Mouse (Mus musculus): Measurements from ENCODE around the gene Aars. TPM values are rescaled to one million over a fixed set of nuclear protein-coding genes. Genes with fewer than 3 reads are reported as not detected.
"Not testable (repeated sequence)": the region's sequence is repeated elsewhere in the genome, so short reads cannot be mapped to it uniquely, and the experiment has no call there.

Aars gene
- polyA plus RNA-seq, 2 experiments: 46.9 to 50.5 TPM

- ATAC-seq (ENCODE audit: low FRiP score, low read depth): no peak
- TF ChIP-seq POLR2A (IDR thresholded peaks at IDR 0.05; ENCODE audit: borderline replicate concordance, extremely low read depth, insufficient read depth, insufficient read length): no peak
- Histone ChIP-seq H3K4me1 (ENCODE audit: control insufficient read depth, insufficient read depth, low read length) (peaks cover 16% of the 10 kb centered on the region), H3K27ac (replicated peaks; ENCODE audit: low read depth, low read length) (no peak overlapping the region), H3K9me3 (ENCODE audit: control insufficient read depth, low read length) (no peaks in the 10 kb centered on the region), H3K9ac (ENCODE audit: low read depth, low read length, severe bottlenecking) (peak overlapping the region; percentile 57), H3K4me2 (replicated peaks; ENCODE audit: low read depth, low read length, severe bottlenecking) (peak overlapping the region; percentile 60), H3K36me3 (ENCODE audit: control insufficient read depth, insufficient read depth, low read length) (peaks cover 7% of the 10 kb centered on the region; the same call in 1 of the 2 replicates), H3K27me3 (ENCODE audit: control insufficient read depth, insufficient read depth, low read length) (no peaks in the 10 kb centered on the region), H3K4me3 (replicated peaks; ENCODE audit: low read length) (peak overlapping the region; percentile 61)
- no peak for DNase-seq (ENCODE audit: low spot score)
- under 1% methylated on average over 14 of the region's 14 CpGs for WGBS
Observed at GRCm38 (mm10) chr8:111061688-111062071, 28.7 kb downstream of the Aars start.

- peaks cover 7% of the 10 kb centered on the region; the same call in 1 of the 2 replicates for H3K36me3 ChIP-seq (ENCODE audit: control insufficient read depth, insufficient read depth, low read length)
- ATAC-seq (ENCODE audit: low FRiP score, low read depth): peak; percentile 95
- no peak for TF ChIP-seq POLR2A (IDR thresholded peaks at IDR 0.05; ENCODE audit: borderline replicate concordance, extremely low read depth, insufficient read depth, insufficient read length)
- peak; percentile 91 for DNase-seq (ENCODE audit: low spot score)
- no peaks in the 10 kb centered on the region for H3K27me3 ChIP-seq (ENCODE audit: control insufficient read depth, insufficient read depth, low read length)
- H3K9ac ChIP-seq (ENCODE audit: low read depth, low read length, severe bottlenecking): peak overlapping the region; percentile 57
- peak overlapping the region; percentile 61 for H3K4me3 ChIP-seq (replicated peaks; ENCODE audit: low read length)
- H3K9me3 ChIP-seq (ENCODE audit: control insufficient read depth, low read length): no peaks in the 10 kb centered on the region
- under 1% methylated on average over 27 of the region's 27 CpGs for WGBS
- peaks cover 14% of the 10 kb centered on the region for H3K4me1 ChIP-seq (ENCODE audit: control insufficient read depth, insufficient read depth, low read length)
- no peak overlapping the region for H3K27ac ChIP-seq (replicated peaks; ENCODE audit: low read depth, low read length)
- peak overlapping the region; percentile 60 for H3K4me2 ChIP-seq (replicated peaks; ENCODE audit: low read depth, low read length, severe bottlenecking)
Observed at GRCm38 (mm10) chr8:111062072-111062757, 29.3 kb downstream of the Aars start.

GRCm38 (mm10) chr8:111062893-111063292 is 29.9 kb downstream of the Aars start:
- DNase-seq (ENCODE audit: low spot score) (no peak), ATAC-seq (ENCODE audit: low FRiP score, low read depth) (no peak)
- Histone ChIP-seq H3K36me3 (ENCODE audit: control insufficient read depth, insufficient read depth, low read length) (peaks cover 4% of the 10 kb centered on the region; the same call in 1 of the 2 replicates), H3K9ac (ENCODE audit: low read depth, low read length, severe bottlenecking) (no peak overlapping the region), H3K4me3 (replicated peaks; ENCODE audit: low read length) (peak overlapping the region; percentile 61), H3K9me3 (ENCODE audit: control insufficient read depth, low read length) (no peaks in the 10 kb centered on the region), H3K27me3 (ENCODE audit: control insufficient read depth, insufficient read depth, low read length) (no peaks in the 10 kb centered on the region), H3K4me2 (replicated peaks; ENCODE audit: low read depth, low read length, severe bottlenecking) (peak overlapping the region; percentile 60), H3K4me1 (ENCODE audit: control insufficient read depth, insufficient read depth, low read length) (peaks cover 7% of the 10 kb centered on the region; the same call in 1 of the 2 replicates), H3K27ac (replicated peaks; ENCODE audit: low read depth, low read length) (no peak overlapping the region)
- TF ChIP-seq POLR2A (IDR thresholded peaks at IDR 0.05; ENCODE audit: borderline replicate concordance, extremely low read depth, insufficient read depth, insufficient read length): no peak
- WGBS: 61% methylated on average over 2 of the region's 2 CpGs

GRCm38 (mm10) chr8:111066308-111066707 is 33.4 kb downstream of the Aars start:
- Histone ChIP-seq H3K4me3 (replicated peaks; ENCODE audit: low read length) (no peak overlapping the region), H3K27ac (replicated peaks; ENCODE audit: low read depth, low read length) (no peak overlapping the region), H3K4me1 (ENCODE audit: control insufficient read depth, insufficient read depth, low read length) (peaks cover 4% of the 10 kb centered on the region; the same call in 1 of the 2 replicates), H3K4me2 (replicated peaks; ENCODE audit: low read depth, low read length, severe bottlenecking) (no peak overlapping the region), H3K27me3 (ENCODE audit: control insufficient read depth, insufficient read depth, low read length) (no peaks in the 10 kb centered on the region), H3K9ac (ENCODE audit: low read depth, low read length, severe bottlenecking) (no peak overlapping the region), H3K9me3 (ENCODE audit: control insufficient read depth, low read length) (no peaks in the 10 kb centered on the region), H3K36me3 (ENCODE audit: control insufficient read depth, insufficient read depth, low read length) (no peaks in the 10 kb centered on the region)
- TF ChIP-seq POLR2A (IDR thresholded peaks at IDR 0.05; ENCODE audit: borderline replicate concordance, extremely low read depth, insufficient read depth, insufficient read length): no peak
- no peak for DNase-seq (ENCODE audit: low spot score)
- 65% methylated on average over 4 of the region's 4 CpGs for WGBS
- ATAC-seq (ENCODE audit: low FRiP score, low read depth): no peak

GRCm38 (mm10) chr8:111067439-111067838 is 34.5 kb downstream of the Aars start:
- 25% methylated on average over 10 of the region's 10 CpGs for WGBS
- Histone ChIP-seq H3K36me3 (ENCODE audit: control insufficient read depth, insufficient read depth, low read length) (no peaks in the 10 kb centered on the region), H3K9me3 (ENCODE audit: control insufficient read depth, low read length) (no peaks in the 10 kb centered on the region), H3K4me2 (replicated peaks; ENCODE audit: low read depth, low read length, severe bottlenecking) (no peak overlapping the region), H3K4me3 (replicated peaks; ENCODE audit: low read length) (no peak overlapping the region), H3K4me1 (ENCODE audit: control insufficient read depth, insufficient read depth, low read length) (0 out of 2 replicates have a peak, but pooled peaks cover 3% of the 10 kb centered on the region), H3K27ac (replicated peaks; ENCODE audit: low read depth, low read length) (no peak overlapping the region), H3K9ac (ENCODE audit: low read depth, low read length, severe bottlenecking) (no peak overlapping the region), H3K27me3 (ENCODE audit: control insufficient read depth, insufficient read depth, low read length) (no peaks in the 10 kb centered on the region)
- DNase-seq (ENCODE audit: low spot score) (no peak), ATAC-seq (ENCODE audit: low FRiP score, low read depth) (no peak)
- no peak for TF ChIP-seq POLR2A (IDR thresholded peaks at IDR 0.05; ENCODE audit: borderline replicate concordance, extremely low read depth, insufficient read depth, insufficient read length)

GRCm38 (mm10) chr8:111068660-111069059 is 35.7 kb downstream of the Aars start:
- H3K27ac ChIP-seq (replicated peaks; ENCODE audit: low read depth, low read length); DNase-seq (ENCODE audit: low spot score); H3K4me1 ChIP-seq (ENCODE audit: control insufficient read depth, insufficient read depth, low read length); H3K4me3 ChIP-seq (replicated peaks; ENCODE audit: low read length); H3K9ac ChIP-seq (ENCODE audit: low read depth, low read length, severe bottlenecking); H3K36me3 ChIP-seq (ENCODE audit: control insufficient read depth, insufficient read depth, low read length); H3K27me3 ChIP-seq (ENCODE audit: control insufficient read depth, insufficient read depth, low read length); H3K9me3 ChIP-seq (ENCODE audit: control insufficient read depth, low read length); H3K4me2 ChIP-seq (replicated peaks; ENCODE audit: low read depth, low read length, severe bottlenecking); ATAC-seq (ENCODE audit: low FRiP score, low read depth): not testable (repeated sequence)
- 93% methylated on average over 9 of the region's 9 CpGs for WGBS
